Mouse (Mus musculus): ENCODE measurements around the gene Nbl1.

- TF ChIP-seq CTCF (IDR thresholded peaks at IDR 0.05; ENCODE audit: low read depth) (no peak), EP300 (optimal IDR thresholded peaks at IDR 0.05) (no peak)
Measured at GRCm38 (mm10) chr4:139064831-139065230, 28.0 kb downstream of the Nbl1 start.
